Mouse (Mus musculus) limb, embryonic 13.5 days (tissue): Measurements from ENCODE around the gene Ywhab. TPM values are rescaled to one million over a fixed set of nuclear protein-coding genes. Genes with fewer than 3 reads are reported as not detected.
A peak's percentile ranks its signal among the peaks of the same experiment; 100 is the strongest.

Source experiments
- ATAC-seq: fragments of 200-750 bp; cut with Nextera tagmentation; 2 replicates; pipeline ENCODE4 v1.8.0; 2017; ENCODE audit warnings: low read depth, moderate number of reproducible peaks, moderate TSS enrichment; ENCODE audit not compliant: low FRiP score
- H3K27ac ChIP-seq: fragments of 300-500 bp; sonication (generic); 2 replicates; pipeline ENCODE4 v1.5.1; 2015; ENCODE audit warnings: inconsistent platforms, mild to moderate bottlenecking, moderate library complexity
- H3K27me3 ChIP-seq: fragments of 300-500 bp; sonication (generic); 2 replicates; pipeline ENCODE4 v1.6.1; 2015; ENCODE audit warnings: mild to moderate bottlenecking, inconsistent platforms
- H3K36me3 ChIP-seq: fragments of 300-500 bp; sonication (generic); 2 replicates; pipeline ENCODE4 v1.6.1; 2015; ENCODE audit warnings: inconsistent platforms, mild to moderate bottlenecking, moderate library complexity
- H3K4me1 ChIP-seq: fragments of 300-500 bp; sonication (generic); 2 replicates; pipeline ENCODE4 v1.6.1; 2015; ENCODE audit warnings: inconsistent platforms
- H3K4me2 ChIP-seq: fragments of 300-500 bp; sonication (generic); replicated peaks from 2 replicates; pipeline ENCODE4 v1.6.1; 2015; ENCODE audit warnings: inconsistent platforms, mild to moderate bottlenecking, moderate library complexity
- H3K4me3 ChIP-seq: fragments of 300-500 bp; sonication (generic); 2 replicates; pipeline ENCODE4 v1.5.1; 2015; ENCODE audit warnings: moderate library complexity, mild to moderate bottlenecking, inconsistent platforms
- H3K9ac ChIP-seq: fragments of 300-500 bp; sonication (generic); 2 replicates; pipeline ENCODE4 v1.6.1; 2015; ENCODE audit warnings: mild to moderate bottlenecking, inconsistent platforms
- H3K9me3 ChIP-seq: fragments of 300-500 bp; sonication (generic); 2 replicates; pipeline ENCODE4 v1.6.1; 2016; ENCODE audit warnings: inconsistent platforms
- WGBS: fragments of 180-500 bp; shearing (Covaris S2); methylation state at CpG from one replicate; pipeline ENCODE4 v1.1.7; 2015; 5-methylcytosine and 5-hydroxymethylcytosine counted together
- polyA plus RNA-seq: library from polyadenylated mRNA; unstranded; fragments of >200 nt; fragmentation: Nextera tagmentation; extraction: Ambion mirVana; gene quantifications from 2 replicates; pipeline ENCODE4 v1.2.1, GENCODE M21; 2015

Ywhab gene
- polyA plus RNA-seq, 1 experiment from 2014 or later = 342 TPM

- Histone ChIP-seq H3K27ac (no peak overlapping the region), H3K4me2 (no peak overlapping the region), H3K9ac (no peak overlapping the region), H3K4me3 (no peak overlapping the region), H3K9me3 (no peaks in the 10 kb centered on the region), H3K27me3 (no peaks in the 10 kb centered on the region), H3K36me3 (peaks cover 1% of the 10 kb centered on the region; the same call in 1 of the 2 replicates), H3K4me1 (peaks cover 20% of the 10 kb centered on the region)
- no peak for ATAC-seq
- WGBS = 92% methylated on average over 2 of the region's 2 CpGs
Measured at GRCm38 (mm10) chr2:163992871-163993270, 1.9 kb upstream of the Ywhab start.

GRCm38 (mm10) chr2:163994977-163995862 lies 460 bp downstream of the Ywhab start:
- ATAC-seq = peak; percentile 100
- H3K27me3 ChIP-seq = no peaks in the 10 kb centered on the region
- peaks cover 5% of the 10 kb centered on the region; the same call in 1 of the 2 replicates for H3K36me3 ChIP-seq
- H3K9me3 ChIP-seq = no peaks in the 10 kb centered on the region
- H3K4me3 ChIP-seq = peak overlapping the region; percentile 95
- peaks cover 28% of the 10 kb centered on the region for H3K4me1 ChIP-seq
- peak overlapping the region; percentile 92 for H3K9ac ChIP-seq
- peak overlapping the region; percentile 85 for H3K27ac ChIP-seq
- WGBS = under 1% methylated on average over 59 of the region's 79 CpGs
- H3K4me2 ChIP-seq = peak overlapping the region; percentile 81

- Histone ChIP-seq H3K4me1 (peaks cover 30% of the 10 kb centered on the region), H3K27ac (no peak overlapping the region), H3K27me3 (no peaks in the 10 kb centered on the region), H3K9ac (peak overlapping the region; percentile 92), H3K9me3 (no peaks in the 10 kb centered on the region), H3K4me2 (peak overlapping the region; percentile 81), H3K36me3 (peaks cover 5% of the 10 kb centered on the region; the same call in 1 of the 2 replicates), H3K4me3 (peak overlapping the region; percentile 95)
- ATAC-seq = no peak
- 69% methylated on average over 6 of the region's 6 CpGs for WGBS
Measured at GRCm38 (mm10) chr2:163996275-163996674, 1.5 kb downstream of the Ywhab start.

GRCm38 (mm10) chr2:163996899-163997298 lies 2.1 kb downstream of the Ywhab start:
- Histone ChIP-seq H3K36me3 (peaks cover 5% of the 10 kb centered on the region; the same call in 1 of the 2 replicates), H3K4me3 (peak overlapping the region; percentile 18; the same call in 1 of the 2 replicates), H3K27ac (no peak overlapping the region), H3K9me3 (no peaks in the 10 kb centered on the region), H3K27me3 (no peaks in the 10 kb centered on the region), H3K9ac (no peak overlapping the region), H3K4me2 (peak overlapping the region; percentile 81), H3K4me1 (peaks cover 35% of the 10 kb centered on the region)
- WGBS = 71% methylated on average over 5 of the region's 5 CpGs
- no peak for ATAC-seq

GRCm38 (mm10) chr2:163998981-163999380 lies 4.2 kb downstream of the Ywhab start:
- no peaks in the 10 kb centered on the region for H3K27me3 ChIP-seq
- ATAC-seq = no peak
- peaks cover 46% of the 10 kb centered on the region for H3K4me1 ChIP-seq
- no peak overlapping the region for H3K4me3 ChIP-seq
- H3K9ac ChIP-seq = no peak overlapping the region
- WGBS = 90% methylated on average over 6 of the region's 6 CpGs
- H3K36me3 ChIP-seq = peaks cover 10% of the 10 kb centered on the region
- H3K4me2 ChIP-seq = no peak overlapping the region
- no peaks in the 10 kb centered on the region for H3K9me3 ChIP-seq
- no peak overlapping the region for H3K27ac ChIP-seq

GRCm38 (mm10) chr2:164002637-164003036 lies 7.9 kb downstream of the Ywhab start:
- Histone ChIP-seq H3K4me2 (no peak overlapping the region), H3K27me3 (no peaks in the 10 kb centered on the region), H3K9ac (no peak overlapping the region), H3K9me3 (no peaks in the 10 kb centered on the region), H3K4me3 (no peak overlapping the region), H3K4me1 (peaks cover 47% of the 10 kb centered on the region), H3K27ac (no peak overlapping the region), H3K36me3 (peaks cover 10% of the 10 kb centered on the region)
- WGBS = 94% methylated on average over 3 of the region's 3 CpGs
- no peak for ATAC-seq

- WGBS = 79% methylated on average over 5 of the region's 5 CpGs
- no peak overlapping the region for H3K9ac ChIP-seq
Measured at GRCm38 (mm10) chr2:164004503-164004902, 9.7 kb downstream of the Ywhab start.

GRCm38 (mm10) chr2:164006932-164007331 lies 12.2 kb downstream of the Ywhab start:
- 68% methylated on average over 10 of the region's 10 CpGs for WGBS
- no peak overlapping the region; the same call in 1 of the 2 replicates for H3K27ac ChIP-seq
- no peak for ATAC-seq
- no peaks in the 10 kb centered on the region for H3K9me3 ChIP-seq
- no peak overlapping the region for H3K4me3 ChIP-seq
- H3K4me1 ChIP-seq = peaks cover 29% of the 10 kb centered on the region
- no peak overlapping the region for H3K4me2 ChIP-seq
- H3K9ac ChIP-seq = no peak overlapping the region
- no peaks in the 10 kb centered on the region for H3K27me3 ChIP-seq
- H3K36me3 ChIP-seq = peaks cover 13% of the 10 kb centered on the region

More at GRCm38 (mm10) chr2:164004503-164004902, 9.7 kb downstream of the Ywhab start:
- Histone ChIP-seq H3K4me1 (peaks cover 36% of the 10 kb centered on the region), H3K36me3 (peaks cover 5% of the 10 kb centered on the region), H3K4me2 (no peak overlapping the region), H3K4me3 (no peak overlapping the region), H3K27ac (no peak overlapping the region), H3K27me3 (no peaks in the 10 kb centered on the region), H3K9me3 (no peaks in the 10 kb centered on the region)
- no peak for ATAC-seq

- 85% methylated on average over 8 of the region's 8 CpGs for WGBS
- H3K27me3 ChIP-seq = no peaks in the 10 kb centered on the region
- ATAC-seq = no peak
- H3K27ac ChIP-seq = no peak overlapping the region
- no peak overlapping the region for H3K9ac ChIP-seq
- peaks cover 24% of the 10 kb centered on the region for H3K4me1 ChIP-seq
- no peaks in the 10 kb centered on the region for H3K9me3 ChIP-seq
- peaks cover 17% of the 10 kb centered on the region for H3K36me3 ChIP-seq
- H3K4me3 ChIP-seq = no peak overlapping the region
- H3K4me2 ChIP-seq = no peak overlapping the region
Measured at GRCm38 (mm10) chr2:164007547-164007946, 12.8 kb downstream of the Ywhab start.

GRCm38 (mm10) chr2:164007987-164008545 lies 13.3 kb downstream of the Ywhab start:
- 85% methylated on average over 2 of the region's 2 CpGs for WGBS

GRCm38 (mm10) chr2:164009227-164009626 lies 14.5 kb downstream of the Ywhab start:
- peaks cover 18% of the 10 kb centered on the region for H3K4me1 ChIP-seq
- H3K27ac ChIP-seq = no peak overlapping the region
- no peaks in the 10 kb centered on the region for H3K27me3 ChIP-seq
- 91% methylated on average over 6 of the region's 6 CpGs for WGBS
- H3K4me2 ChIP-seq = no peak overlapping the region
- peaks cover 31% of the 10 kb centered on the region for H3K36me3 ChIP-seq
- no peak for ATAC-seq
- no peak overlapping the region for H3K9ac ChIP-seq
- H3K4me3 ChIP-seq = no peak overlapping the region
- no peaks in the 10 kb centered on the region for H3K9me3 ChIP-seq

More at GRCm38 (mm10) chr2:164007987-164008545, 13.3 kb downstream of the Ywhab start:
- no peak for ATAC-seq
- H3K4me1 ChIP-seq = peaks cover 20% of the 10 kb centered on the region
- H3K36me3 ChIP-seq = peaks cover 19% of the 10 kb centered on the region
- no peak overlapping the region for H3K4me2 ChIP-seq
- H3K4me3 ChIP-seq = no peak overlapping the region
- H3K27ac ChIP-seq = no peak overlapping the region
- H3K9ac ChIP-seq = no peak overlapping the region
- no peaks in the 10 kb centered on the region for H3K9me3 ChIP-seq
- no peaks in the 10 kb centered on the region for H3K27me3 ChIP-seq

- Histone ChIP-seq H3K9ac (no peak overlapping the region), H3K27me3 (no peaks in the 10 kb centered on the region), H3K27ac (no peak overlapping the region), H3K36me3 (peaks cover 43% of the 10 kb centered on the region), H3K4me2 (no peak overlapping the region), H3K9me3 (no peaks in the 10 kb centered on the region), H3K4me3 (no peak overlapping the region), H3K4me1 (peaks cover 15% of the 10 kb centered on the region)
- WGBS = 83% methylated on average over 5 of the region's 5 CpGs
- ATAC-seq = no peak
Measured at GRCm38 (mm10) chr2:164010496-164010895, 15.7 kb downstream of the Ywhab start.
